Mouse (Mus musculus): ENCODE measurements around the gene Pnpla5. TPM values are rescaled to one million over a fixed set of nuclear protein-coding genes. Genes with fewer than 3 reads are reported as not detected.

Gene Pnpla5
- total and polyA plus RNA-seq, 3 experiments: not detected

DNA sequence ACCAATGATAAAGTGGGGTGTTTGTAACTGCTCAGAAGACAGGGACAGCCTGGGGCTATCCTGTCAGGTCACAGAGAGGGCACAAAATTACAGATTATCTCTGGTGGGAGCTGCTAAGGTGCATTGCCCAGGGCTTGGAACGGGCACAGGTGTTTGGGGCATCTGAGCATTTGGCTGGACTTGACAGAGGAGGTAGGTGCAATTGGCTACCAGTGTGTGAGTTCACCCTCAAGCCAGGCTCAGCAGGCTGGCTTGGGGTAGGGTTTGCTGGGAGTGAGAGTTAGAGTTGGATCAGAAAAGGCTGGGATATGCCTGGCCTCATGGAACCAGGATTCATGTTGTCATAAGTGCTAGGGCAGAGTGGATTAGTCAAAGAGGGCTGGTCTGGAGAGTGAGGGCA is 46.5 kb upstream of the Pnpla5 start:
- Histone ChIP-seq H3K79me2 (replicated peaks; ENCODE audit: control insufficient read depth, extremely low read depth, insufficient read depth, poor library complexity, severe bottlenecking) (no peaks in the 10 kb centered on the region), H3K27me3 (replicated peaks) (peaks cover 22% of the 10 kb centered on the region), H3K36me3 (replicated peaks in 1 of 2; ENCODE audit: control insufficient read depth in 1 of 2, insufficient read depth in 1 of 2, low read length in 1 of 2) (peaks cover 0 to 1% of the 10 kb centered on the region in 2 experiments), H3K27ac (ENCODE audit: insufficient read depth, low read depth) (no peak overlapping the region), H3K4me2 (ENCODE audit: insufficient read depth, low read depth, poor library complexity, severe bottlenecking) (no peak overlapping the region), H3K4me1 (ENCODE audit: control insufficient read depth in 1 of 2, insufficient read depth in 2 of 2) (peaks cover 5 to 26% of the 10 kb centered on the region in 2 experiments; a peak in 3 of 4 replicates), H3K9me3 (replicated peaks; ENCODE audit: low read length) (no peaks in the 10 kb centered on the region), H3K4me3 (replicated peaks in 1 of 3; ENCODE audit: low read depth in 2 of 3, low read length in 2 of 3, poor library complexity in 1 of 3) (no peak overlapping the region), H3K9ac (ENCODE audit: insufficient read depth, low read depth) (no peak overlapping the region)
- in situ Hi-C loops (cut with MboI; ENCODE audit: low pct_ligation_motif_present, low pct_unique_long_range_greater_than_20kb, low sequenced_read_pairs): no loop called here
- dilution Hi-C loops (cut with MboI; ENCODE audit: extremely low pct_ligation_motif_present, extremely low pct_unique_long_range_greater_than_20kb, low sequenced_read_pairs): no loop called here
- TF ChIP-seq POLR2AphosphoS2 (IDR thresholded peaks at IDR 0.05; ENCODE audit: low read depth, low read length) (no peak), E2F4 (IDR thresholded peaks at IDR 0.05; ENCODE audit: insufficient replicate concordance, low read depth, low read length) (no peak), ETS1 (conservative IDR thresholded peaks at IDR 0.05; ENCODE audit: low read depth, low read length) (no peak), NELFE (IDR thresholded peaks at IDR 0.05; ENCODE audit: low read depth, low read length) (no peak), MAZ (IDR thresholded peaks at IDR 0.05; ENCODE audit: low read depth, low read length) (no peak), CHD1 (IDR thresholded peaks at IDR 0.05; ENCODE audit: low read depth, low read length) (no peak), ZNF384 (IDR thresholded peaks at IDR 0.05; ENCODE audit: low read depth, low read length) (no peak), SMC3 (IDR thresholded peaks at IDR 0.05; ENCODE audit: low read depth, low read length) (no peak), KAT2A (IDR thresholded peaks at IDR 0.05; ENCODE audit: insufficient replicate concordance, low read length) (no peak), USF2 (conservative IDR thresholded peaks at IDR 0.05; ENCODE audit: low read depth, low read length) (no peak)
- no peak for DNase-seq (ENCODE audit: extremely low read depth)

DNA sequence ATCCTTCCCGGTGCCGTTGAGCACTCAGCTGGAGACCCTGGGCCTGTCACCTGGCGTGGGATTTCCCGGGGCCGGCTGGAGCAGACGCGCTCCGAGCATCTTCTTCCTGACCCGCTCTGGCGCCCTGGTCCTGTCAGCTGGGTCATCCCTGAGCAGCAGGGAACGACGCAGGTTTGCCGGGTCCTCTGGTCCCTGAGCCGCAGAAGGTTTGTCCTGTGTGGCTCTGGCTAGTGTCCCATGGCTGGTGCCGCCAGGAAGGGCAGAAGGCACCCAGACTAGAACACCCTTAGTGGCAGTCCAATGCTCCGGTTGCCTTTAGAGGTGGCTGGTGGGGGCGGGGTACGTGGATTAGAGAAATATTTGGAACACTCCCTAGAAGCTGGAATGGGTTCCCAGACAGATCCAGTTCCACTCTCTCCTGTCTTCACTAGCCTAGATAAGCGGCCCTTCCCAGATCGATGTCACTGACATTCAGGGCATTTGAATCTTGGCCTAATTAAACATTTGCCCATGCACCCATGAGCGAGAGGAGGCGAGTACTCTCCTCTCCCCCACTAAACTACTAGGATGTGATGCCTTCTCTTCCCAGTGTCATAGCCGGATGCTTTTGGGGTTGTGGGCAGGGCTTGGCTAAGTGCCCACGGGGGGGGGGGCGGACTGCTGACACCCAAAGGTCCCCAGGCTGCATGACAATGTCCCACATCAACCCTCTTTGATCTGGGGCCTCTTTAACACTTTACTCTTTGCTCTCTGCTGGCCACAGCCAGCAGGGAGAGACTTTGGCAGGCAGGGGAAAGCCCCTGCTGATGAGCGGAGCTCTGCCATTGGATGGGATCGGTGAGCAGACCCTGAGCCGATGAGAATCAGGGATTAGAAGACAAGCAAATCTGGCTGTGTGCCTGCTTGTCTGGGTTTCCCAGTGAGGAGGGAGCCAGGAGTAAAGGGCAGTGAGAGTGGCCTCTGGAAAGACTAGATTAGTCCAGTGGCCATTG is 45.5 kb upstream of the Pnpla5 start:
- in situ Hi-C loops (cut with MboI; ENCODE audit: low pct_ligation_motif_present, low pct_unique_long_range_greater_than_20kb, low sequenced_read_pairs) (no loop called here), dilution Hi-C loops (cut with MboI; ENCODE audit: extremely low pct_ligation_motif_present, extremely low pct_unique_long_range_greater_than_20kb, low sequenced_read_pairs) (no loop called here)
- H3K27me3 ChIP-seq (replicated peaks): peaks cover 32% of the 10 kb centered on the region
- H3K79me2 ChIP-seq (replicated peaks; ENCODE audit: control insufficient read depth, extremely low read depth, insufficient read depth, poor library complexity, severe bottlenecking): no peaks in the 10 kb centered on the region
- H3K9ac ChIP-seq (ENCODE audit: insufficient read depth, low read depth): peak overlapping the region; percentile 12; the same call in 1 of the 2 replicates
- DNase-seq (ENCODE audit: extremely low read depth): peak; percentile 66
- no peak for TF ChIP-seq MAX (IDR thresholded peaks at IDR 0.05; ENCODE audit: low read length)
- TF ChIP-seq SIN3A (IDR thresholded peaks at IDR 0.05; ENCODE audit: low read length): peak; percentile 56; the same call in 1 of the 2 replicates
- peak; percentile 34; the same call in 1 of the 2 replicates for TF ChIP-seq TCF12 (IDR thresholded peaks at IDR 0.05; ENCODE audit: low read depth, low read length)
- H3K4me1 ChIP-seq (ENCODE audit: control insufficient read depth in 1 of 2, insufficient read depth in 2 of 2): peaks cover 5 to 26% of the 10 kb centered on the region in 2 experiments; a peak in 3 of 4 replicates
- H3K9me3 ChIP-seq (replicated peaks; ENCODE audit: low read length): peaks cover 3% of the 10 kb centered on the region
- H3K36me3 ChIP-seq (replicated peaks in 1 of 2; ENCODE audit: control insufficient read depth in 1 of 2, insufficient read depth in 1 of 2, low read length in 1 of 2): no peaks in the 10 kb centered on the region
- H3K4me2 ChIP-seq (ENCODE audit: insufficient read depth, low read depth, poor library complexity, severe bottlenecking): peak overlapping the region; percentile 79
- peak overlapping the region; percentile 32 to 76 (median 57) for H3K4me3 ChIP-seq (replicated peaks in 1 of 3; ENCODE audit: low read depth in 2 of 3, low read length in 2 of 3, poor library complexity in 1 of 3)
- H3K27ac ChIP-seq (ENCODE audit: insufficient read depth, low read depth): peak overlapping the region; percentile 26; the same call in 1 of the 2 replicates
